Mouse (Mus musculus): Measurements from ENCODE around the gene Wipi1. TPM values are rescaled to one million over a fixed set of nuclear protein-coding genes. Genes with fewer than 3 reads are reported as not detected.

Gene Wipi1
- polyA plus RNA-seq, 1 experiment from 2014 or later: 17.6 TPM

DNA sequence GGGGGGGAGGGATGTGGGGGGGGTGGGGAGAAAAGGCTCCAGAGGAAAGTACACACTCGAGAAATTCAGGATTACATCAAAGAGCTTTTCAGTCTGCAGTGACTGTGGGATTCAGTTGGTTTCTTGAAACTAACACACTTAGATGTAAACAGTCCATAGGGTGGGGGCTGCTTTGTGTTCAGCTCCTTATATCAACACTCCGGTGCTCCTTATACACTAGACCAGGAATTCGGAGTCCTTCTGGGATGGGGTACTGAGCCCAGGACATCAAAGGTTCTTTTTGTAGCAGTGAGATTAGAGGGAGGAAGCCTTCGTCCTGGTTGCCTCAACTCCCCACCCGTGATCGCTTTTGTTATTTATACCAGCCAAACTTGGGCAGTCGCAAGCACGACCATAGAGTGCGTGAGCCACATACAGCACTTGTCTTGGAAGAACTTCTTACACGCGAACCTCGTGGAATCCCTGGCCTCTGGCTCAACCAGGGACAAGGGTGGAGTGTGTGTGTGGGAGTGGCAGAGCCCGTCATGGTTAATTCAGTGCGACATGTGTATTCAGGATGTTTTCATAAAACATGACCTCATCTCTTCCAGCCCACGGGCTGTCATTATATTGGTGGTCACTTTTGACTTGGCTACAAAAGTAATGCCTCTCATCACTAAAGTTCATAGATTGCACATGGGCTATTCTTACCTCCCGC lies 65.3 kb downstream of the Wipi1 start:
- TF ChIP-seq EP300 (IDR thresholded peaks at IDR 0.05; ENCODE audit: low read depth) (no peak), CTCF (IDR thresholded peaks at IDR 0.05; ENCODE audit: low read depth) (no peak)
- no peak overlapping the region for H3K4me3 ChIP-seq (ENCODE audit: low read depth, low read length)
- no peak for DNase-seq
- WGBS (ENCODE audit: insufficient replicate concordance): 69% methylated on average over 16 of the region's 16 CpGs
- H3K9me3 ChIP-seq (ENCODE audit: low read length): no peaks in the 10 kb centered on the region
- H3K4me1 ChIP-seq (ENCODE audit: insufficient read depth): peaks cover 49% of the 10 kb centered on the region
- no peaks in the 10 kb centered on the region for H3K27me3 ChIP-seq (ENCODE audit: insufficient read depth, low read length)
- H3K4me2 ChIP-seq (ENCODE audit: low read depth, low read length): no peak overlapping the region
- ATAC-seq: no peak
- H3K36me3 ChIP-seq (replicated peaks; ENCODE audit: insufficient read depth, low read length): no peaks in the 10 kb centered on the region
- H3K9ac ChIP-seq (replicated peaks): no peak overlapping the region
- H3K27ac ChIP-seq (ENCODE audit: low read depth): peak overlapping the region; percentile 25; the same call in 1 of the 2 replicates

DNA sequence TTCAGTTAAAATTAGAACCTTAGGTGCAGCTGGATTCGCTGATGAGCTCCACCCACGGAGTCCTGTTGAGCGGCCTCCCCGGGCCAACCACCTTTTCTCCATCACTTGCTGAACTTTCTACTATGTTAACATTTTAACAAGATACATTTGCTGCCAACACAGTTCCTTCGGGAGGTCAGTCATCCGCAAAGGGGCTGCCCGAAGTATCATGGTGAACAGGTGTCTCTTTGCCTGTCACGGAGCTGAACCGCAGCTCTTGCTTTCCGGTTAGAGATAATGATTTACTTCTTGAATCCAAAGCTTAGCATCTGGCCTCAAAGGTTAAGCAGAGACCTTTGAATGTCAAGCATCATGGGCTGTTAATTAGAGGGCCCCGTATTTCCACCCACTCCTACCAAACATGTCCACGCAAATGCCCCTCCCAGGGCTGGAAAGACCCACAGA lies 66.0 kb downstream of the Wipi1 start:
- Histone ChIP-seq H3K9me3 (ENCODE audit: low read length) (no peaks in the 10 kb centered on the region), H3K4me3 (ENCODE audit: low read depth, low read length) (no peak overlapping the region), H3K36me3 (replicated peaks; ENCODE audit: insufficient read depth, low read length) (no peaks in the 10 kb centered on the region), H3K27me3 (ENCODE audit: insufficient read depth, low read length) (no peaks in the 10 kb centered on the region), H3K4me1 (ENCODE audit: insufficient read depth) (peaks cover 49% of the 10 kb centered on the region), H3K4me2 (ENCODE audit: low read depth, low read length) (peak overlapping the region; percentile 51), H3K9ac (replicated peaks) (peak overlapping the region; percentile 44), H3K27ac (ENCODE audit: low read depth) (peak overlapping the region; percentile 77)
- DNase-seq (no peak), ATAC-seq (peak; percentile 0; the same call in 1 of the 2 replicates)
- TF ChIP-seq EP300 (IDR thresholded peaks at IDR 0.05; ENCODE audit: low read depth): no peak
- TF ChIP-seq CTCF (IDR thresholded peaks at IDR 0.05; ENCODE audit: low read depth): no peak
- WGBS (ENCODE audit: insufficient replicate concordance): 37% methylated on average over 12 of the region's 12 CpGs

DNA sequence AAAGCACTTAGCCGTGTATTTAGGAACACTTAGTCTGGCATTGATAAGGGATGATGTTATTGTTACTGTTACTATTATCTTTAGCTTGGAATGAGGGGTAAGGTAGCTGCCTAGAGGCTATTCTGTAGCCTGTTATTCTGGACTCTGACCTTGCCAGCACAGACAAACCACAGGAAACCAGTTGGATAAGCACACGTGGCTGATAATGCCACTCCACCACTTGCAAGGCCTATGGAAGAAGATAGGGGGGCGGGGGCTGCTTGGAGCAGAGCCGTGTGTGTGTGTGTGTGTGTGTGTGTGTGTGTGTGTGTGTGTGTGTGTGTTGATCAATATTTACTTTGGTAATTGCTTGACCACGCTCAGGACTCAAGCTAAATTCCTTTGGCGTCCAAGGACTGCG lies 66.5 kb downstream of the Wipi1 start:
- H3K9me3 ChIP-seq (ENCODE audit: low read length): no peaks in the 10 kb centered on the region
- no peak overlapping the region for H3K9ac ChIP-seq (replicated peaks)
- no peaks in the 10 kb centered on the region for H3K27me3 ChIP-seq (ENCODE audit: insufficient read depth, low read length)
- WGBS (ENCODE audit: insufficient replicate concordance): 42% methylated on average over 7 of the region's 7 CpGs
- H3K4me2 ChIP-seq (ENCODE audit: low read depth, low read length): peak overlapping the region; percentile 51
- H3K36me3 ChIP-seq (replicated peaks; ENCODE audit: insufficient read depth, low read length): no peaks in the 10 kb centered on the region
- ATAC-seq: peak; percentile 56
- peak; percentile 61 for DNase-seq
- peaks cover 49% of the 10 kb centered on the region for H3K4me1 ChIP-seq (ENCODE audit: insufficient read depth)
- TF ChIP-seq EP300 (IDR thresholded peaks at IDR 0.05; ENCODE audit: low read depth) (peak; percentile 71), CTCF (IDR thresholded peaks at IDR 0.05; ENCODE audit: low read depth) (peak; percentile 28)
- no peak overlapping the region for H3K4me3 ChIP-seq (ENCODE audit: low read depth, low read length)
- H3K27ac ChIP-seq (ENCODE audit: low read depth): peak overlapping the region; percentile 77

DNA sequence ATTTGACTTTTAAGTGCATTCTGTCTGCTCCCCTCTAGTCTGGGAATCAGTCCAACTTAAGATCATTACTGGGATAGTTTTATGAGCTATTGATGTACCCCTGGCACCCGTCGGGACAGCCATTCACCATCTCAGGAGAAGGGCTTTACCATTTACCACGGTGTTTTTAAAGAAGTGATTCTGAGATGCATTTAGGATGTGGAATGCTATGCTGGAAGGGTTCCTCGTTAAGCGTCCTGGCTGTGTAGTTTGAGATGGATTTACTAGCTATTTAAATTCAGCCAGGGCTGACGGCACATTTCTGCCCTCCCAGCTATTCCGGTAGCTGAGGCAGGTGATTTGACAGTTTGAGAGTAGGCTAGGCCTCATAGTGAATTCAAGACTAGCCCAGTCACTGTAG lies 67.3 kb downstream of the Wipi1 start:
- TF ChIP-seq CTCF (IDR thresholded peaks at IDR 0.05; ENCODE audit: low read depth): no peak
- TF ChIP-seq EP300 (IDR thresholded peaks at IDR 0.05; ENCODE audit: low read depth): no peak
- H3K4me1 ChIP-seq (ENCODE audit: insufficient read depth): peaks cover 47% of the 10 kb centered on the region
- H3K27ac ChIP-seq (ENCODE audit: low read depth): peak overlapping the region; percentile 11; the same call in 1 of the 2 replicates
- no peak overlapping the region for H3K9ac ChIP-seq (replicated peaks)
- H3K27me3 ChIP-seq (ENCODE audit: insufficient read depth, low read length): no peaks in the 10 kb centered on the region
- H3K4me3 ChIP-seq (ENCODE audit: low read depth, low read length): no peak overlapping the region
- H3K4me2 ChIP-seq (ENCODE audit: low read depth, low read length): no peak overlapping the region
- 78% methylated on average over 7 of the region's 7 CpGs for WGBS (ENCODE audit: insufficient replicate concordance)
- no peak for DNase-seq
- no peaks in the 10 kb centered on the region for H3K9me3 ChIP-seq (ENCODE audit: low read length)
- no peak for ATAC-seq
- H3K36me3 ChIP-seq (replicated peaks; ENCODE audit: insufficient read depth, low read length): no peaks in the 10 kb centered on the region

DNA sequence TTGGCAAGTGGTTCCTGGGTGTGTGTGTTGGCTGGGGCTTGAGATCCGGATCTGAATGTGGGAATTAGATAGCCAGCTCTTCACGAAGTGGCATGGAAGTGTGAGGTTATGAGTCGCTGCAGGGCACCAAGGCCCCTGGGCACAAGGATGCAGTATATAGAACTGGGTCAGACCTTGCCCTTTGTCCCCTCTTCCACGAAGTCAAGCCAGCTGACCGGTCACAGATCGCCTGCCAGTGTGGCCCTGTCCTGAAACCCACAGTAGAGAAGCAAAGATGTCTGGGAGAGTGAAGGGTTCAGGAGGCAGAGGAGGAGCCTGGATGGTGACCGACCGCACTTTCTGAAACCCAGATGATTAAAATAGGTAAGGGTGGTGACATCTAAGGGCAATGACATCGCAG lies 68.3 kb downstream of the Wipi1 start:
- H3K27ac ChIP-seq (ENCODE audit: low read depth): peak overlapping the region; percentile 3; the same call in 1 of the 2 replicates
- no peak overlapping the region for H3K4me3 ChIP-seq (ENCODE audit: low read depth, low read length)
- peaks cover 40% of the 10 kb centered on the region for H3K4me1 ChIP-seq (ENCODE audit: insufficient read depth)
- H3K4me2 ChIP-seq (ENCODE audit: low read depth, low read length): no peak overlapping the region
- H3K27me3 ChIP-seq (ENCODE audit: insufficient read depth, low read length): no peaks in the 10 kb centered on the region
- no peaks in the 10 kb centered on the region for H3K9me3 ChIP-seq (ENCODE audit: low read length)
- DNase-seq (no peak), ATAC-seq (no peak)
- H3K9ac ChIP-seq (replicated peaks): no peak overlapping the region
- WGBS (ENCODE audit: insufficient replicate concordance): 76% methylated on average over 9 of the region's 9 CpGs
- H3K36me3 ChIP-seq (replicated peaks; ENCODE audit: insufficient read depth, low read length): no peaks in the 10 kb centered on the region
- TF ChIP-seq EP300 (IDR thresholded peaks at IDR 0.05; ENCODE audit: low read depth) (no peak), CTCF (IDR thresholded peaks at IDR 0.05; ENCODE audit: low read depth) (no peak)

DNA sequence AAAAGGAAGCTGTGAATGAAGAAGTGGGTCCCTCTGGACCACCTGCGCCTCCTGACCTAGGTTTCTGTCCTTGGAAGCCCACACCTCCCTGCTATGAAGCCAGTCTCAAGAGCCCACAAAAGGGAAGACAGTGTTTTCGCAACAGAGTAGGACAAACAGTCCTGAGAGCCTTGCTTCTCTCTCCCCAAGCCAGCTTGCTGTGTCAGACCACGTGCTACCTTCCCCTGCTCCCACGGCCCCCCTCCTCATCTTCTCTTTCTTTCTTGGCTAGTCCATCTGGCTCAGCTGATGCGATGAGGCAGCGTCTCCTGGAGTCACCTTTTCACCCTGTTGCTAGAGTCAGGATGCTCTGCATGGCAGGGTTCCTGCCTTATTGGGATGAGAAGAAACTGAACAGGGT lies 72.5 kb downstream of the Wipi1 start:
- DNase-seq (no peak), ATAC-seq (no peak)
- Histone ChIP-seq H3K4me1 (ENCODE audit: insufficient read depth) (peaks cover 8% of the 10 kb centered on the region; the same call in 1 of the 2 replicates), H3K27ac (ENCODE audit: low read depth) (no peak overlapping the region), H3K4me2 (ENCODE audit: low read depth, low read length) (no peak overlapping the region), H3K4me3 (ENCODE audit: low read depth, low read length) (no peak overlapping the region), H3K9me3 (ENCODE audit: low read length) (no peaks in the 10 kb centered on the region), H3K36me3 (replicated peaks; ENCODE audit: insufficient read depth, low read length) (no peaks in the 10 kb centered on the region), H3K9ac (replicated peaks) (no peak overlapping the region), H3K27me3 (ENCODE audit: insufficient read depth, low read length) (no peaks in the 10 kb centered on the region)
- WGBS (ENCODE audit: insufficient replicate concordance): 62% methylated on average over 6 of the region's 6 CpGs
- TF ChIP-seq CTCF (IDR thresholded peaks at IDR 0.05; ENCODE audit: low read depth): no peak
- TF ChIP-seq EP300 (IDR thresholded peaks at IDR 0.05; ENCODE audit: low read depth): no peak
